Mouse (Mus musculus) Muller cell, postnatal 12 days (primary cell): Measurements from ENCODE around the gene Prdm2.

Source experiments
- DNase-seq: peaks from one replicate; pipeline ENCODE4 v3.0.0-alpha.2; 2015; ENCODE audit errors: inconsistent ontology term

Gene Prdm2

GRCm38 (mm10) chr4:143211584-143212340, 1.0 kb downstream of the Prdm2 start:
- peak; percentile 20 for DNase-seq

GRCm38 (mm10) chr4:143209997-143210396, 2.8 kb downstream of the Prdm2 start:
- DNase-seq = no peak

GRCm38 (mm10) chr4:143202653-143203052, 10.1 kb downstream of the Prdm2 start:
- DNase-seq = no peak

- no peak for DNase-seq
These were observed 14.4 kb downstream of the Prdm2 start for GRCm38 (mm10) chr4:143198371-143198770.

- no peak for DNase-seq
These were observed 14.9 kb downstream of the Prdm2 start for GRCm38 (mm10) chr4:143197845-143198356.

GRCm38 (mm10) chr4:143194328-143194727, 18.5 kb downstream of the Prdm2 start:
- no peak for DNase-seq

GRCm38 (mm10) chr4:143193164-143193563, 19.6 kb downstream of the Prdm2 start:
- no peak for DNase-seq

- no peak for DNase-seq
These were observed 21.0 kb downstream of the Prdm2 start for GRCm38 (mm10) chr4:143191783-143192182.

- DNase-seq = no peak
These were observed 22.1 kb downstream of the Prdm2 start for GRCm38 (mm10) chr4:143190657-143191056.

- no peak for DNase-seq
These were observed 24.1 kb downstream of the Prdm2 start for GRCm38 (mm10) chr4:143188571-143189191.

- DNase-seq = no peak
These were observed 26.7 kb downstream of the Prdm2 start for GRCm38 (mm10) chr4:143186066-143186465.

- DNase-seq = no peak
These were observed 27.3 kb downstream of the Prdm2 start for GRCm38 (mm10) chr4:143185496-143185895.

- no peak for DNase-seq
These were observed 29.7 kb downstream of the Prdm2 start for GRCm38 (mm10) chr4:143183141-143183540.

GRCm38 (mm10) chr4:143180731-143181130, 32.1 kb downstream of the Prdm2 start:
- no peak for DNase-seq

- DNase-seq = no peak
These were observed 41.0 kb downstream of the Prdm2 start for GRCm38 (mm10) chr4:143171600-143172290.

GRCm38 (mm10) chr4:143170290-143170689, 42.5 kb downstream of the Prdm2 start:
- no peak for DNase-seq

GRCm38 (mm10) chr4:143168093-143168492, 44.7 kb downstream of the Prdm2 start:
- DNase-seq = no peak

- DNase-seq = peak; percentile 99
These were observed 50.9 kb downstream of the Prdm2 start for GRCm38 (mm10) chr4:143161619-143162479.

- no peak for DNase-seq
These were observed 52.0 kb downstream of the Prdm2 start for GRCm38 (mm10) chr4:143160826-143161225.

GRCm38 (mm10) chr4:143159336-143159735, 53.5 kb downstream of the Prdm2 start:
- no peak for DNase-seq

- no peak for DNase-seq
These were observed 56.9 kb downstream of the Prdm2 start for GRCm38 (mm10) chr4:143155871-143156270.

GRCm38 (mm10) chr4:143155036-143155435, 57.8 kb downstream of the Prdm2 start:
- no peak for DNase-seq
